Mouse (Mus musculus): ENCODE measurements around the gene Crhbp.

Crhbp gene

GRCm38 (mm10) chr13:95419204-95419749, 25.4 kb downstream of the Crhbp start:
- DNase-seq (ENCODE audit: inconsistent ontology term), result no peak

DNA sequence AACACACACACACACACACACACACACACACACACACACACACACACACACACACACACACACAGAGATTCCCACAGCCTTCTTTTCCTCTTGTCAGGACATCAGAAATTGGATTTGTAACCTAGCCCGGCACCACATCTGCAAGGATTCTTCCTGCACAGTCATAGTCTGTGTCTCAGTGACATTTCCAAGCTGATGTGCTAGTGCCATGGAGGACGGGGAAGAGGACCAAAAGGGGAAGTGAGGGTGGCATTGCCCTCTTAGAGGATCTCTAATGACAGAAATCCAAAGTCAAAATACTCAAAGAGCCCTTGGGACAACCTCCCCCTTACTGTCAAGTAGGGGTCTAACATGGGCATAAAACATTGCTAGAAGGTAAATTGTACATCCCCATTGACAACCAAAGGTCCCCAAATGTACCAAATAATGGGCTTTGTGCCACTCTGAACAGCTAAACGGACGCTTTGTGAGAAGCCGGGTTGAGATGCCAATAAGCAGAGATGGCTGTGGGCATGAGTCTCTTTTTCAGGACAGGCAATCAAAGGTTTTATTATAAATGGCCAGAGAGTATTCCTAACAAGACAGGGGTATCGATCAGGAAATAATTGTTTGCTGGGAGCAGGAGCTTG, 26.0 kb downstream of the Crhbp start:
- DNase-seq (ENCODE audit: inconsistent ontology term), result no peak

DNA sequence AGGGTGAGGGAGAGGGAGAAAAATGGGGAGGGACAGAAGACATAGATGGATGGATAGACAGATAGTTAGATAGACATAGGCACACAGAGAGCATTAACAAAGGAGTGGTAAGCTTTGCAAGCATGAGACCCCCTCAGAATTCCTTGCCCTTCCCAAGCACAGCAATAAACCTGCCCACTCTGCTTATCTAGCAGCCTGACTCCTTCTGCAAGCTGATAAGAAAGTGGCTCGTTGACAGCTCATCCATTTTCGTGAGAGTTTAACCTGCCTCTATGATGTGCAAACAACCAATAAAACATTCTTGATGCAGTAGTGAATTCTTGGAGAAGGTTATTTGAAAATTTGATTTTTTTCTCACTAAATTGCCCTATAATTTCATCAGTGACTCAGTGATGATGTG, 32.5 kb downstream of the Crhbp start:
- no peak for DNase-seq (ENCODE audit: inconsistent ontology term)

GRCm38 (mm10) chr13:95393242-95393641, 51.5 kb downstream of the Crhbp start:
- DNase-seq (ENCODE audit: inconsistent ontology term), result no peak

GRCm38 (mm10) chr13:95389866-95390865, 54.6 kb downstream of the Crhbp start:
- peak; percentile 63 for DNase-seq (ENCODE audit: inconsistent ontology term)

- DNase-seq (ENCODE audit: inconsistent ontology term), result no peak
These were observed 56.5 kb downstream of the Crhbp start for GRCm38 (mm10) chr13:95388226-95388625.

- DNase-seq (ENCODE audit: inconsistent ontology term), result no peak
These were observed 62.3 kb downstream of the Crhbp start for GRCm38 (mm10) chr13:95382418-95382817.

All from Muller cell, postnatal 12 days (primary cell).